Mouse (Mus musculus): ENCODE measurements around the gene Fam83c. TPM values are rescaled to one million over a fixed set of nuclear protein-coding genes. Genes with fewer than 3 reads are reported as not detected.

Fam83c gene
- polyA plus RNA-seq, 1 experiment from 2014 or later, result 0.07 TPM

DNA sequence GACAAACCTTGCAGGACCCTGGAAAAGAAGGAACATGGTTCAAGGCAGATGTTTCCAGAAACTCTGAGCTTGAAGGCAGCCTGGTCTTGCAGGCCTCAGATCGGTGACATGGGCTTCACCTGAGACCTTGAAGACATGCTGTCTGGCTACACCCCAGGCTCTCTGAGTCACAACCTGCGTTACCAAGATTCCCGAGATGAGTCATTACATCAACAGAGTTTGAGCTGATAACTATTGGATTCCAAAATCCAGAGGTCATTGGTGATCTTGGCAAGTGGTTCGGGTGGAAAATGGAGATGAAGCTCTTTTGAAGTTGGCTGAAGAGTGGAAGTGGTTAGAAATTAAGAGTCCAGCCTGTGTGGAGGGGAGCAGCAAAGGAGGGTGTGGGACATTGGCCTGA is 25.0 kb downstream of the Fam83c start:
- Histone ChIP-seq H3K9me3 (ENCODE audit: control insufficient read depth, low read length) (no peaks in the 10 kb centered on the region), H3K4me1 (ENCODE audit: control insufficient read depth, insufficient read depth, low read length) (no peaks in the 10 kb centered on the region), H3K4me2 (replicated peaks; ENCODE audit: low read depth, low read length) (no peak overlapping the region), H3K27me3 (ENCODE audit: control insufficient read depth, insufficient read depth, low read length) (no peaks in the 10 kb centered on the region), H3K36me3 (ENCODE audit: control insufficient read depth, insufficient read depth, low read length) (no peaks in the 10 kb centered on the region), H3K9ac (ENCODE audit: low read depth, low read length) (no peak overlapping the region), H3K4me3 (ENCODE audit: low read length) (no peak overlapping the region), H3K27ac (ENCODE audit: low read depth, low read length) (no peak overlapping the region)
- 86% methylated on average over 4 of the region's 4 CpGs for WGBS
- no peak for ATAC-seq (ENCODE audit: low FRiP score, low TSS enrichment)

DNA sequence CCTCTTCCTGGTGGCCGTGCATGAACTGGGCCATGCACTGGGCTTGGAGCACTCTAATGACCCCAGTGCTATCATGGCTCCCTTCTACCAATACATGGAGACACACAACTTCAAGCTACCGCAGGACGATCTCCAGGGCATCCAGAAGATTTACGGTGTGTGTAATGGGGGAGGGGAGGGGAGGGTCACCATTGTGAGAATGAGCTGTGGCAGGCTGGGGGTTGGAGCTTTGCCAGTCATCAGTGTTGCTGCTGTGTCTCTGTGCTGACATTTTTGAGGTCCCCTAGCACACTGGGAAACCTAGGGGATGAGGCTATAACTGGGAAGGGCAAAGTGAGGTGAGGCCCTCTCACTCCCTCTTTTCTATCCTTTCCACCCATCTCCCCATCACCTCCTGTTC is 27.2 kb downstream of the Fam83c start:
- WGBS, result 45% methylated on average over 4 of the region's 4 CpGs

DNA sequence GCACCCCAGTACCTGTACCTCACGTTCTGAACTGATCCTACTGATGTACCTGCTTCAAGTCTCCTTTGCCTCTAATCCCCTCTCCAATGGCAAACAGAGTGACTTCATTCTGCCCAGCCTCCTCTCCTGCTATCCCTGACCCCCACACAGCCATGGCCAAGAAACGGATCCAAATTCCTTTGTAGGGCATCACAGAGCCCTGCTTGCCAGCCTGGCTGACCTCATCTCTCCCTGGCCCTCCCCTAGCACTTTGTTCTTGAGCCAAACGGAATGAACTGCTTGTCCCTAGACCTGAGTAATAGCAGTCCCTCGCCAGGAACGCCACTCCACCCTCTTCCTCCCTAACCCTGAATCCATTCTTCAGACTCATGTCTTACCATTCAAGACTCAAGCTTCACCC is 28.1 kb downstream of the Fam83c start:
- Histone ChIP-seq H3K9me3 (ENCODE audit: control insufficient read depth, low read length) (no peaks in the 10 kb centered on the region; the same call in 1 of the 2 replicates), H3K27ac (ENCODE audit: low read depth, low read length) (no peak overlapping the region), H3K4me2 (replicated peaks; ENCODE audit: low read depth, low read length) (no peak overlapping the region), H3K9ac (ENCODE audit: low read depth, low read length) (no peak overlapping the region), H3K36me3 (ENCODE audit: control insufficient read depth, insufficient read depth, low read length) (no peaks in the 10 kb centered on the region), H3K27me3 (ENCODE audit: control insufficient read depth, insufficient read depth, low read length) (no peaks in the 10 kb centered on the region), H3K4me1 (ENCODE audit: control insufficient read depth, insufficient read depth, low read length) (no peaks in the 10 kb centered on the region), H3K4me3 (ENCODE audit: low read length) (no peak overlapping the region)
- 66% methylated on average over 5 of the region's 5 CpGs for WGBS
- no peak for ATAC-seq (ENCODE audit: low FRiP score, low TSS enrichment)

More for the DNA sequence above, 27.2 kb downstream of the Fam83c start:
- no peak for ATAC-seq (ENCODE audit: low FRiP score, low TSS enrichment)
- Histone ChIP-seq H3K4me2 (replicated peaks; ENCODE audit: low read depth, low read length) (no peak overlapping the region), H3K4me1 (ENCODE audit: control insufficient read depth, insufficient read depth, low read length) (no peaks in the 10 kb centered on the region), H3K9ac (ENCODE audit: low read depth, low read length) (no peak overlapping the region), H3K27me3 (ENCODE audit: control insufficient read depth, insufficient read depth, low read length) (no peaks in the 10 kb centered on the region), H3K36me3 (ENCODE audit: control insufficient read depth, insufficient read depth, low read length) (no peaks in the 10 kb centered on the region), H3K27ac (ENCODE audit: low read depth, low read length) (no peak overlapping the region), H3K4me3 (ENCODE audit: low read length) (no peak overlapping the region), H3K9me3 (ENCODE audit: control insufficient read depth, low read length) (no peaks in the 10 kb centered on the region; the same call in 1 of the 2 replicates)

DNA sequence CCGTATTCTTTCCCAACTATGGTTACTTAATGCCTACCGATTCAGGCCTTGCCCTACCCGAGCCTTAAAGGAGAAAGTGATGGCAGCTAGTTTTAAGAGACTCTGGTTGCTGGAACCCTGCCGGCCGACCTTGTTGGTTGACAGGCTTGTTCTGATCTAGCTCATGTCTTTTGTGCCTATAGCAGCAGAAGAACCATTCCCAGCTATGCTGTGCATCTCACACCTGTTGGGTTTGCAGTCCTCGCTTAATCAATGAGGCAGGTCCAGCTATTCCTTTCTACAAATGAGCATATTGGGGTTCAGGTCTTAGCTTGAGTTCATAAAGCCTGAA is 28.8 kb downstream of the Fam83c start:
- WGBS, result 89% methylated on average over 6 of the region's 6 CpGs
- no peak overlapping the region for H3K27ac ChIP-seq (ENCODE audit: low read depth, low read length)
- H3K36me3 ChIP-seq (ENCODE audit: control insufficient read depth, insufficient read depth, low read length), result no peaks in the 10 kb centered on the region

DNA sequence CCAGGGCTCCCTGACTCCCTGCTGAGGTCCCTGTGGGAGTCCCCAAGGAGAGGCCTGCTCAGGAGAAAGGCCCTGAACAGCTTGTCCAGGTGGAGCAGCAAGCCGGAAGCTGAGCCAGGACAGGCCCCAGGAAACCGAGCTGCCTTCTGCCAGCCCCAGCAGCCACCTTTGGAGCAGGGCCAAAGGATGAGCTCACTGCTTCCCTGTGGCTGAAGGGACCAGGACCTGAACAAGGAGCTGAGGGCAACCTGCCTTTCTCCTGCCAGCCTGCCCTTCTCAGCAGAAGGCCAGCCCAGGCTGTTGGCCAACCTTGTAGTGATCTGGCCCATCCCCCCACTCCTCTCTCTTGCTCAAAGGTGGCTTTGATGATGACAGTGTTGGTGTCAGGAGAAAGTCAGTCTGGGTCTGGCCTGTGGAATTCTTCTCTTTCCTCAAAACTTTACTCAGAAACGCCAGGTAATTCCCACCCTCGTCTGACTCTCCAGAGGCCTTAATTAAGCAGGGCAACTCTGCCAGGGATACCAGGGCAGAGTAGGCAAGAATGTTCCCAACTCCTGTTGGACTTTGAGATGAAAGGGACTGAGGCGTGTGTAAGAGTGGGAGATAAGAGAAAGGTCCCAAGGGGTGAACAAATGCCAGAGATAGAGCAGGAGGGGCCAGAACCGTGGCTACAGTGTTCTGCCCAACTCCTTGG is 29.3 kb downstream of the Fam83c start:
- Histone ChIP-seq H3K27me3 (ENCODE audit: control insufficient read depth, insufficient read depth, low read length) (no peaks in the 10 kb centered on the region), H3K9me3 (ENCODE audit: control insufficient read depth, low read length) (no peaks in the 10 kb centered on the region; the same call in 1 of the 2 replicates), H3K27ac (ENCODE audit: low read depth, low read length) (no peak overlapping the region), H3K4me2 (replicated peaks; ENCODE audit: low read depth, low read length) (no peak overlapping the region), H3K4me3 (ENCODE audit: low read length) (no peak overlapping the region), H3K36me3 (ENCODE audit: control insufficient read depth, insufficient read depth, low read length) (no peaks in the 10 kb centered on the region), H3K9ac (ENCODE audit: low read depth, low read length) (no peak overlapping the region), H3K4me1 (ENCODE audit: control insufficient read depth, insufficient read depth, low read length) (no peaks in the 10 kb centered on the region)
- ATAC-seq (ENCODE audit: low FRiP score, low TSS enrichment), result no peak
- 57% methylated on average over 6 of the region's 6 CpGs for WGBS

More for the DNA sequence above, 28.8 kb downstream of the Fam83c start:
- Histone ChIP-seq H3K27me3 (ENCODE audit: control insufficient read depth, insufficient read depth, low read length) (no peaks in the 10 kb centered on the region), H3K9ac (ENCODE audit: low read depth, low read length) (no peak overlapping the region), H3K4me1 (ENCODE audit: control insufficient read depth, insufficient read depth, low read length) (no peaks in the 10 kb centered on the region), H3K9me3 (ENCODE audit: control insufficient read depth, low read length) (no peaks in the 10 kb centered on the region; the same call in 1 of the 2 replicates), H3K4me3 (ENCODE audit: low read length) (no peak overlapping the region), H3K4me2 (replicated peaks; ENCODE audit: low read depth, low read length) (no peak overlapping the region)
- no peak for ATAC-seq (ENCODE audit: low FRiP score, low TSS enrichment)

DNA sequence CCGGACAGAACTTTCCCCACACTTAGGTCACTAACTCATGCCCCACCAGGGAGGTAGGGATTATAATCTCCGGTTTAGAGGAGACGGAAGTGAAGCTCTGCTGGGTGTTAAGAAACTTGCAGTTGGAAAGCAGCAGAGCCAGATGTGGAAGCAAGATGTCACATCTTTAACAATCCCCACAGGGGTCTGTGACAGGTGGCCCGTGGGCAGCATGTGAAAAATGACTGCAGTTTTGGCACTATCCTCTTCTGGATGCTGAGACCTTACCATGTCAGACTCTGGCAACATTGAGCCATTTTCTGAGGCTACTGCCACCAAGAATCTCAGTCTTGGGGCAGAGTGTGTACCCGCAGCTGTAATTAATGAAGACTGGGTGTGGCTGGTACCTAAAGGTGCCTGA is 30.6 kb downstream of the Fam83c start:
- no peak overlapping the region for H3K27ac ChIP-seq (ENCODE audit: low read depth, low read length)
- H3K4me3 ChIP-seq (ENCODE audit: low read length), result no peak overlapping the region
- H3K9ac ChIP-seq (ENCODE audit: low read depth, low read length), result no peak overlapping the region
- H3K9me3 ChIP-seq (ENCODE audit: control insufficient read depth, low read length), result no peaks in the 10 kb centered on the region; the same call in 1 of the 2 replicates
- 65% methylated on average over 5 of the region's 5 CpGs for WGBS
- H3K4me1 ChIP-seq (ENCODE audit: control insufficient read depth, insufficient read depth, low read length), result no peaks in the 10 kb centered on the region
- H3K27me3 ChIP-seq (ENCODE audit: control insufficient read depth, insufficient read depth, low read length), result no peaks in the 10 kb centered on the region
- H3K36me3 ChIP-seq (ENCODE audit: control insufficient read depth, insufficient read depth, low read length), result no peaks in the 10 kb centered on the region
- no peak for ATAC-seq (ENCODE audit: low FRiP score, low TSS enrichment)
- no peak overlapping the region for H3K4me2 ChIP-seq (replicated peaks; ENCODE audit: low read depth, low read length)

DNA sequence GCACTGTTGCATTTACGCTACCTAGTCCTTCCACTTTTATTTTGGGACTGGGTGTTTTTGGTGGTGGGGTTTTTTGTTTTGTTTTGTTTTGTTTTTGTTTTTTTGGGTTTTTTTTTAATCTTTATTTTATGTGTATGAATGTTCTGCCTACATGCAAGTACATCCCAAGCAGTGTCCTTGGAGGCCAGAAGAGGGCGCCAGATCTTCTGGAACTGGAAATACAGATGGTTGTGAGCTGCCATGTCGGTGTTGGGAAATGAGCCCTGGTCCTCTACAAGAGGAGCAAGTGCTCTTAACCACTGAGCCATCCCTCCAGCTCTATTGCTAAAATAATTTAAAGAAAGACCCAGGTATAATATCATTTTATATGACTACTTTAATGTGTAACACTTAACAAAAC is 31.9 kb downstream of the Fam83c start:
- Histone ChIP-seq H3K4me2 (replicated peaks; ENCODE audit: low read depth, low read length) (no peak overlapping the region), H3K27me3 (ENCODE audit: control insufficient read depth, insufficient read depth, low read length) (no peaks in the 10 kb centered on the region), H3K27ac (ENCODE audit: low read depth, low read length) (no peak overlapping the region), H3K36me3 (ENCODE audit: control insufficient read depth, insufficient read depth, low read length) (no peaks in the 10 kb centered on the region), H3K4me3 (ENCODE audit: low read length) (no peak overlapping the region), H3K9me3 (ENCODE audit: control insufficient read depth, low read length) (no peaks in the 10 kb centered on the region; the same call in 1 of the 2 replicates), H3K9ac (ENCODE audit: low read depth, low read length) (no peak overlapping the region), H3K4me1 (ENCODE audit: control insufficient read depth, insufficient read depth, low read length) (no peaks in the 10 kb centered on the region)
- ATAC-seq (ENCODE audit: low FRiP score, low TSS enrichment), result no peak
- 60% methylated on average over 3 of the region's 3 CpGs for WGBS

DNA sequence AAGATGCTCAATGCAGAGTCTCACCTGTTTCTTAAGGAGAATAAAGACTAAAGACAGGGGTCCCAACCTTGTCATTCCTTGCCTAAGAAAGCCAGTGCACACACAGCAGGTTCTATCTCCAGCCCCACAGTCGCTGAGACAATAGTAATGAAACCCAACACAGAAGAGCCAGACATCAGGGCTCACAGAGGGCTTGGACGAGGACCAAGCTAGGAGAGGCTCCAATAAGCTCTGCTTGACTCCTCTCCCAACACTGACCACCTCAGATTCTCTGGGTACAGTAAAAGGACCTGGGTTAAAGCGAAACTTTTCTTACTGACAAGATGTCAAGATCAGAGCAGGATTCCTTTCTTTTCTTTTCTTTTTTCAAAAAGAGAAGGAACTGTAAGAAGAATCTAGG is 36.0 kb downstream of the Fam83c start:
- Histone ChIP-seq H3K27me3 (ENCODE audit: control insufficient read depth, insufficient read depth, low read length) (no peaks in the 10 kb centered on the region), H3K4me3 (ENCODE audit: low read length) (no peak overlapping the region), H3K9me3 (ENCODE audit: control insufficient read depth, low read length) (no peaks in the 10 kb centered on the region; the same call in 1 of the 2 replicates), H3K36me3 (ENCODE audit: control insufficient read depth, insufficient read depth, low read length) (no peaks in the 10 kb centered on the region), H3K4me2 (replicated peaks; ENCODE audit: low read depth, low read length) (no peak overlapping the region), H3K27ac (ENCODE audit: low read depth, low read length) (no peak overlapping the region), H3K9ac (ENCODE audit: low read depth, low read length) (no peak overlapping the region), H3K4me1 (ENCODE audit: control insufficient read depth, insufficient read depth, low read length) (no peaks in the 10 kb centered on the region)
- WGBS, result 64% methylated on average over 3 of the region's 3 CpGs
- ATAC-seq (ENCODE audit: low FRiP score, low TSS enrichment), result no peak

DNA sequence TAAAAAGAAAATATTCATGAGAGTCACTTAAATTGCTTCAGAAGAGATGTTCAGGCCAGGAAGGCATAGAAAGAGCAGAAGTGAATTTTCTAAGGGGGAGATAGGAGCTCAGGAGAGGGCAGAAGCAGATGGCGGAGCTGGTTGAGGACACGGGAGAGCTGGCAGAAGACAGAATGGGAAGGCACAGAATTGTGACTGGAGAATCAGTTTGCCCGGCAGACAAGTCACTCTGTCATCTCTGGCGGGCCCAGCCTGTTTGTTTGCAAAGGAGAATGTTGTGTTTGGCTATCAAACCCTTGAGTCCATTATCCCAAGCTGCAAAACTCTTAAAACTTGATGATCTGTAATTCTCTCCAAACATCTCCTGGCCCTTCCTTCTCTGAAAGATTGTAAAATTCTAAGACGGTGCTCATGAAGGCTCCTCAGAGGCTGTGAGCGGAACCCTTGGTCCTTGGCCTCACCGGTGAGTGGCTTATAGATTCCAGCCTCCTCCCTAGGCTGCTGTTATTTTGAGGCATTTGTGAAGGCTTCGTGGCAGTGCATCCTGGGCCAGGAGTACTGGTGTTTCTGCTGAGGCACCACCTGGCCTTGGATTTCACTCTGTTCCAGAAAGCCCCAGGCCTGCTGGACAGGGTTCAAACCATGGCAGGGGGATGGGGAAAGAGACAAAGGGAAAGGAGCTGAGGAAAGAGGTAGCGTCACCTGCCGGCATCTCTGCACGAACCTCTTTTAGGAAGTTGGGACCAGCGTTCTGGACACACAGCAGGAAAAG is 39.8 kb downstream of the Fam83c start:
- Histone ChIP-seq H3K4me1 (ENCODE audit: control insufficient read depth, insufficient read depth, low read length) (no peaks in the 10 kb centered on the region), H3K9me3 (ENCODE audit: control insufficient read depth, low read length) (no peaks in the 10 kb centered on the region), H3K4me2 (replicated peaks; ENCODE audit: low read depth, low read length) (no peak overlapping the region), H3K4me3 (ENCODE audit: low read length) (no peak overlapping the region), H3K9ac (ENCODE audit: low read depth, low read length) (no peak overlapping the region), H3K36me3 (ENCODE audit: control insufficient read depth, insufficient read depth, low read length) (no peaks in the 10 kb centered on the region), H3K27ac (ENCODE audit: low read depth, low read length) (no peak overlapping the region), H3K27me3 (ENCODE audit: control insufficient read depth, insufficient read depth, low read length) (no peaks in the 10 kb centered on the region)
- ATAC-seq (ENCODE audit: low FRiP score, low TSS enrichment), result no peak
- WGBS, result 89% methylated on average over 12 of the region's 12 CpGs
